Mouse (Mus musculus): ENCODE measurements at regions not wholly inside any gene's neighbourhood (a gene's known extent, or its start where the extent isn't known, plus 50 kb on each side); places are given as distances from the start of the nearest gene placed in this dataset.

DNA sequence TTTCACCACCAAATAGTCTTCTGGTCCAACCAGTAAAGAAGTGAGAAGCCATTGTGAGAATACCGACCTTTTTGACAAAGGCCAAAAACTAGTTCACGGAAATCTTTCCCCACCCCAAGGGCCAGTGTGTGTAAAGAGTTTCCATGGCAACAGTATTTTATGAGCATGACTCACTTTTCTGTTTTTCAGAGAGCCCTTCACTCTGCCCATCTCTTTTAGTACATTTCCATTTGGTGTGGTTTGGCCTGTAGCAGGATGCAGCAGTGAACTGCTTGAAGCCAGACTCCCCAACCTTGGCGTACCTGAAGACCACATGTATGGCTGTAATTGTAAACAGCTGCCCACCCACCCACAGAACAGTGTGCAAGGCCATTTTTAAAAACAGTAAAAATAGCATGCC, 89.9 kb upstream of the Gmds start:
- TF ChIP-seq CTCF (IDR thresholded peaks at IDR 0.05) (no peak), EP300 (IDR thresholded peaks at IDR 0.05) (no peak)
